Mouse (Mus musculus): ENCODE measurements around the gene Rarres1. TPM values are rescaled to one million over a fixed set of nuclear protein-coding genes. Genes with fewer than 3 reads are reported as not detected.

The Rarres1 gene
- polyA plus RNA-seq, 1 experiment from 2014 or later: 2.5 TPM

Other genes starting within 250 kb of the Rarres1 start
- gene Mlf1, start 141.4 kb downstream of the Rarres1 start, polyA plus RNA-seq (2015; fragmentation: Nextera tagmentation; extraction: Ambion mirVana): 267 and 383 TPM in 2 replicates
- gene Gm17402, start 140.4 kb downstream of the Rarres1 start, polyA plus RNA-seq (2015; fragmentation: Nextera tagmentation; extraction: Ambion mirVana): not detected in 2 replicates
- 94.2 and 99.6 TPM in 2 replicates for gene Gfm1, start 85.4 kb downstream of the Rarres1 start, polyA plus RNA-seq (2015; fragmentation: Nextera tagmentation; extraction: Ambion mirVana)
- gene Lxn, start 51.6 kb downstream of the Rarres1 start, polyA plus RNA-seq (2015; fragmentation: Nextera tagmentation; extraction: Ambion mirVana): 68.8 and 71.1 TPM in 2 replicates
- 33.1 and 37.7 TPM in 2 replicates for gene Mfsd1, start 67.2 kb upstream of the Rarres1 start, polyA plus RNA-seq (2015; fragmentation: Nextera tagmentation; extraction: Ambion mirVana)

All from heart, embryonic 15.5 days (tissue).